Mouse (Mus musculus) C2C12 (cell line): ENCODE data around the gene Haghl.

Experiments used
- CTCF ChIP-seq: IDR thresholded peaks from one replicate; pipeline ENCODE4 v1.5.1; 2011; ENCODE audit not compliant: control insufficient read depth, insufficient read depth, insufficient read length
- MAX ChIP-seq: IDR thresholded peaks from one replicate; pipeline ENCODE4 v1.6.1; 2011; ENCODE audit warnings: mild to moderate bottlenecking, control low read depth
- MYOD1 ChIP-seq: IDR thresholded peaks from one replicate; pipeline ENCODE4 v1.6.1; 2011; ENCODE audit warnings: low read depth; ENCODE audit not compliant: control insufficient read depth, insufficient read length
- MYOG ChIP-seq: IDR thresholded peaks from one replicate; pipeline ENCODE4 v1.6.1; 2011; ENCODE audit not compliant: control insufficient read depth, insufficient read length; ENCODE audit errors: extremely low read depth
- USF1 ChIP-seq: IDR thresholded peaks from one replicate; pipeline ENCODE4 v1.6.1; 2011; ENCODE audit warnings: low read depth, mild to moderate bottlenecking, control low read depth, moderate library complexity

- TF ChIP-seq MAX, result no peak
- TF ChIP-seq USF1, result no peak
- TF ChIP-seq CTCF, result no peak
- no peak for TF ChIP-seq MYOG
- no peak for TF ChIP-seq MYOD1
Observed at GRCm38 (mm10) chr17:25825311-25825710, 39.8 kb upstream of the Haghl start.
